Mouse (Mus musculus): Measurements from ENCODE around the gene E030018B13Rik. TPM values are rescaled to one million over a fixed set of nuclear protein-coding genes. Genes with fewer than 3 reads are reported as not detected.

The E030018B13Rik gene
- total and polyA plus RNA-seq, 3 experiments = 0.07 TPM; not detected in 2

GRCm38 (mm10) chr7:63895223-63895622 is 21.4 kb upstream of the E030018B13Rik start:
- Histone ChIP-seq H3K9ac (ENCODE audit: control insufficient read depth, low read depth, low read length, poor library complexity, severe bottlenecking) (no peak overlapping the region), H3K36me3 (ENCODE audit: control insufficient read depth in 1 of 2, insufficient read depth in 2 of 2, low read length in 2 of 2) (peaks cover 0 to 12% of the 10 kb centered on the region in 2 experiments; a peak in 3 of 4 replicates)
- no peak for DNase-seq (ENCODE audit: low read depth, low spot score)

GRCm38 (mm10) chr7:63896276-63896967 is 20.2 kb upstream of the E030018B13Rik start:
- peaks cover 23% of the 10 kb centered on the region for H3K79me2 ChIP-seq (ENCODE audit: control insufficient read depth, insufficient read depth, low read length, poor library complexity)
- peak overlapping the region; percentile 24 to 72; a peak in 3 of 4 replicates for H3K4me3 ChIP-seq (ENCODE audit: control insufficient read depth in 1 of 2, insufficient read depth in 1 of 2, low read depth in 2 of 2, low read length in 2 of 2)
- H3K36me3 ChIP-seq (ENCODE audit: control insufficient read depth in 1 of 2, insufficient read depth in 2 of 2, low read length in 2 of 2) = peaks cover 0 to 12% of the 10 kb centered on the region in 2 experiments; a peak in 2 of 4 replicates
- peak; percentile 35 for DNase-seq (ENCODE audit: low read depth, low spot score)
- TF ChIP-seq E2F4 (IDR thresholded peaks at IDR 0.05; ENCODE audit: borderline replicate concordance, low read depth, low read length) = no peak
- TF ChIP-seq EP300 (IDR thresholded peaks at IDR 0.05; ENCODE audit: low read depth in 1 of 2, low read length in 2 of 2) = 0 out of 4 replicates have a peak, but pooled peaks of 1 of the 2 experiments have one; percentile 35
- TF ChIP-seq ZKSCAN1 (IDR thresholded peaks at IDR 0.05; ENCODE audit: low read depth, low read length) = no peak
- 0 out of 2 replicates have a peak, but pooled peaks have one; percentile 1 for TF ChIP-seq HCFC1 (IDR thresholded peaks at IDR 0.05; ENCODE audit: low read depth, low read length)
- no peak for TF ChIP-seq MYC (IDR thresholded peaks at IDR 0.05; ENCODE audit: low read depth, low read length)
- TF ChIP-seq POLR2AphosphoS2 (IDR thresholded peaks at IDR 0.05; ENCODE audit: low read length) = no peak
- 0 out of 4 replicates have a peak, but pooled peaks of 1 of the 2 experiments have one; percentile 25 for TF ChIP-seq POLR2A (IDR thresholded peaks at IDR 0.05; ENCODE audit: control insufficient read depth in 1 of 2, insufficient read depth in 1 of 2, low read depth in 1 of 2, low read length in 2 of 2, poor library complexity in 1 of 2)
- no peaks in the 10 kb centered on the region for H3K27me3 ChIP-seq (ENCODE audit: control insufficient read depth in 1 of 2, insufficient read depth in 2 of 2, low read length in 2 of 2)
- H3K4me1 ChIP-seq (ENCODE audit: control insufficient read depth in 1 of 2, insufficient read depth in 2 of 2, low read length in 2 of 2) = peaks cover 10 to 19% of the 10 kb centered on the region in 2 experiments; a peak in 3 of 4 replicates
- H3K9me3 ChIP-seq (replicated peaks; ENCODE audit: insufficient read depth, low read length) = no peaks in the 10 kb centered on the region
- peak overlapping the region; percentile 88 for H3K27ac ChIP-seq (ENCODE audit: control insufficient read depth, low read depth, low read length)
- H3K9ac ChIP-seq (ENCODE audit: control insufficient read depth, low read depth, low read length, poor library complexity, severe bottlenecking) = peak overlapping the region; percentile 86

More at GRCm38 (mm10) chr7:63895223-63895622, 21.4 kb upstream of the E030018B13Rik start:
- no peak overlapping the region for H3K4me3 ChIP-seq (ENCODE audit: control insufficient read depth in 1 of 2, insufficient read depth in 1 of 2, low read depth in 2 of 2, low read length in 2 of 2)
- no peak overlapping the region for H3K27ac ChIP-seq (ENCODE audit: control insufficient read depth, low read depth, low read length)
- no peaks in the 10 kb centered on the region for H3K9me3 ChIP-seq (replicated peaks; ENCODE audit: insufficient read depth, low read length)
- H3K4me1 ChIP-seq (ENCODE audit: control insufficient read depth in 1 of 2, insufficient read depth in 2 of 2, low read length in 2 of 2) = peaks cover 10 to 19% of the 10 kb centered on the region in 2 experiments; a peak in 3 of 4 replicates
- TF ChIP-seq USF2 (IDR thresholded peaks at IDR 0.05; ENCODE audit: borderline replicate concordance in 1 of 2, insufficient read depth in 1 of 2, low read depth in 1 of 2, low read length in 2 of 2) = no peak
- TF ChIP-seq ELF1 (IDR thresholded peaks at IDR 0.05; ENCODE audit: low read depth, low read length) = no peak
- no peak for TF ChIP-seq NELFE (IDR thresholded peaks at IDR 0.05; ENCODE audit: low read depth, low read length)
- TF ChIP-seq HCFC1 (IDR thresholded peaks at IDR 0.05; ENCODE audit: low read depth, low read length) = no peak
- no peak for TF ChIP-seq KAT2A (conservative IDR thresholded peaks at IDR 0.05; ENCODE audit: low read depth, low read length)
- TF ChIP-seq GATA1 (IDR thresholded peaks at IDR 0.05; ENCODE audit: low read depth, low read length) = no peak
- H3K79me2 ChIP-seq (ENCODE audit: control insufficient read depth, insufficient read depth, low read length, poor library complexity) = peaks cover 21% of the 10 kb centered on the region
- H3K27me3 ChIP-seq (ENCODE audit: control insufficient read depth in 1 of 2, insufficient read depth in 2 of 2, low read length in 2 of 2) = no peaks in the 10 kb centered on the region

Measured in MEL (cell line).